Mouse (Mus musculus) frontal cortex, postnatal 10 days (tissue): ENCODE data around the gene Klhl29.

ENCODE experiments used
- DNase-seq, 2 experiments: peaks; one replicate each; pipeline ENCODE4 v3.0.0; 2022; ENCODE audit warnings: low spot score in 2 of 2, mixed read lengths in 1 of 2

The Klhl29 gene

DNA sequence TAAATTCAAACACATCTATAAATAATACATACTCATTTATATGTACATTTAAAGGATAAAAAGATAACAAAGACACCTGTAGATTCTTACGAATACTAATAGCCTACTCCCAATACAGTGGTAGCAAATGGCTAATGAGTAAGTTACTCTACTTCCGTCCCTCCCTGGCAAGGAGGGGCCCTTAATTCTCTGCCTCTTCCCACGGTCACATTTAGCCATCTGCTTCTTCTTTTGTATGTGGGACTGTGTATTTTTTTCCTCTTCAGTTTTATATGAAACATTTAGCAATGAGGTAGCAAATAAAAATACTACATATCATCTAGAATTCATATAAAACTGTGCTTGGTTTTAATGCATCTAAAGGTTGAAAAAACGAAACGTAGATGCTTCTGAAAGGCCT, 73.6 kb downstream of the Klhl29 start:
- no peak for DNase-seq

GRCm38 (mm10) chr12:5296422-5296821, 79.1 kb downstream of the Klhl29 start:
- DNase-seq: no peak

DNA sequence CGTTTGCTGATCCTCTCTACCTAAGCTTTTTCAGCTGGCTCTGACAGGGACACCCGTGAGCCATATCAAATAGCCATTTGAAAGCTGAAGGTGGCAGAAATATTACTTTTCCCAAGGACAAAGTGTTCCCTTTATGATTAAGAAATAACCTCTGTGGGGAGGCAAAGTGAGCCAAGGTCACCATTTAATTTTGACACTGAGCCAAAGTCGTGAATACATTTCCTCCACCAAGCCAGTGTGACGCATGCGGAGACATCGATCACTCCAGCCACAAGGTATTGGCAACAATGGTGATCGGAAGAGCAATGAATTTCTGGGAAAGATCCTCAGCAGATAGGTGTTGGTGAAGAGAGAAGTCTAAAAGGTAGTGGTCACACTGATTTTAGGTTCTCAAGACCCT, 83.2 kb downstream of the Klhl29 start:
- DNase-seq: no peak

GRCm38 (mm10) chr12:5285579-5285978, 89.9 kb downstream of the Klhl29 start:
- DNase-seq: no peak

DNA sequence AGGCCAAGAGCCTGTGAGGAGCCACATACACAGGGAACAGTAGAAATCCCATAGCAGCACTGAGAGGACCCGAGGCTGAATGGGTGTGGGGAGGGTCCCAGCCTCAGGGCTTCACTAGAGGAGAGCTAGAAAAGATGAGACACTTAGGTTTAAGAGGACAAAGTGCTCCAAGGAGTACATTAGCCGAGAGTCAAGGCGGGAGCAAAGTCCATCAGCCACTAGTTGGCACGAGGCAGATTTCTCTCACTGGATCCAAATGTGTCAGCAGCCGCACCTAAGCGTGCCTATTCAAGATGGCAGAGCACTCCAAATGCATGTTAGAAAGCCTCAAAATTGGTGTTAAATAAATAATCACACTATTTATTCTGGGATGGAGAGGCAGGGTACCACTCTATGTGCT, 90.5 kb downstream of the Klhl29 start:
- DNase-seq: no peak

DNA sequence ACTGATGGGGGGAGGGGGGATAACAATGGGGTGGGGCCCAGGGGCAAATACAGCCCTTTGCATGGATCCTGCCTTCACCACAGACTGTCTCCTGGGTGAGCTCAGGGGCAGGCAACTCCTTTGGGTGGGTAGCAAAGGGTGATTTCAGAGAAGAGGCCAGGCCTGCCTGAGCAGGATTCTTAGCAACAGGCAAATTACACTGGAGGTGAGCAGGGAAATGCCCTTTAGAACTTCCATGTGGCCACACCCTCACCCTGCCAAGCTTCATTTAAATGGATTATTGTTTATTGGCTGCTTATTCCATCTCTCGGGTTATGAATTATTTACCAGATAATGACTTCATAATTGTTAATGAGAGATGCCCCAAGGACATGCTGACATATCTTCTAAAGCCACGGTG, 91.8 kb downstream of the Klhl29 start:
- DNase-seq: no peak

DNA sequence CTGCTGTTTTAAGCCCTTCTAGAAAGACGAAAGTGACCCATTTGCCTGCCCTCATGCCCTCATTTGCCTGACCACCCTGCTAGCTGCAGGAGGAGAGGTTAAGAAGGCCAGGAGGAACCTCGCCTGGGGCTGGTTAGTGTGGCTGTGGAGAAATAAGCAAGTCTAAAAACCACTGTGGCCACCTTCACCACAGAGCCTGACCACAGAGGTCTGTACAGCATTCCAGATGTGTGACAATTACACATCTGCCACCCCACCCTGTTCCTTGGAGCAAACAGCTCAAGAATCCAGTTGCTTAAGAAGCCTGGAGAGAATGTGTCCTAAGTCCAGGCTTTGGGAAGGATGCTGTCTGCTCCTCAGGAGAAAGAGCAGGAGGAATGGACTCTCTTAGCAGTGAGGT, 92.9 kb downstream of the Klhl29 start:
- no peak for DNase-seq

GRCm38 (mm10) chr12:5279873-5280272, 95.6 kb downstream of the Klhl29 start:
- no peak for DNase-seq

GRCm38 (mm10) chr12:5277028-5277427, 98.5 kb downstream of the Klhl29 start:
- no peak for DNase-seq

DNA sequence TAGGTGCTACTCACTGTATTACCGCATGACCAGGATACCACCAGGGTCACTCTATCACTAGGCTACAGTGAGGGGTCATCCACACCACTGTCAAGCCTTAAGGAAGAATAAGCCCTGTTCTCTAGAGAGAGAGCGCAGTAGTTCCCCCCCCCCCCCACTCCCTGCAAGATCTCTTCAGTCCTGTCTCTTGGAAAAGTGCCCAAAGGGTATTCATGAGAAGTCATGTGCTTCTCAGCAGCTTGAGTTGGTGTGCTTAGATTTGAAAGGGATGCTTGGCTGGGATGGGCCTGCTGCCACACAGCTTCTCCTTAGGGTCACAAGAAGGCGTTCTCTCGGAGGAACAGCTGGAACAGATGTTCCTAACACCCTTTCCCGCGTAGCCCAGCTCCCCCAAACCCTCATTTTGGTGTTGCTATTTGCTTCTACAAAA, 100.0 kb downstream of the Klhl29 start:
- no peak for DNase-seq

DNA sequence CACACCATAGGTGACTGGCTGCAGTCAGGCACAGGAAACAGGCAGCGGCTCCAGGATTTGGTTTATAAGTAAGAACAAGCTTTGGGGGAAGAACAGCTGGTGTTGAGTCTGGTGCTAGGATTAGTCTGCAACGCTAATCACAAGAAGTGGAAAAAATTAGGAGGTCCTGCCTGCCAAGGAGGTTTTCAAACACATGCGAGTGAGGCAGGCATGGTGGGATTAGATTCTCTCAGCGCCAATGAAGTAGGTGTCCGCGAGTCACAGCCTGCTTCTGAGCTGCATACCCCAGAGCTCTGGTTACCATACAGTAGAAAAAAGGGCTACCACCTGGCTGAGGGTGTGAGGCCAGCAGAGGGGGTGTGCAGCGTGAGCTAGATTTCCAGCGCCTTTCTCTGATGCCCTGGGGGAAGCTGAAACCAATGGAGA, 101.0 kb downstream of the Klhl29 start:
- no peak for DNase-seq

- no peak for DNase-seq
Measured at GRCm38 (mm10) chr12:5273316-5274047, 102.0 kb downstream of the Klhl29 start.

DNA sequence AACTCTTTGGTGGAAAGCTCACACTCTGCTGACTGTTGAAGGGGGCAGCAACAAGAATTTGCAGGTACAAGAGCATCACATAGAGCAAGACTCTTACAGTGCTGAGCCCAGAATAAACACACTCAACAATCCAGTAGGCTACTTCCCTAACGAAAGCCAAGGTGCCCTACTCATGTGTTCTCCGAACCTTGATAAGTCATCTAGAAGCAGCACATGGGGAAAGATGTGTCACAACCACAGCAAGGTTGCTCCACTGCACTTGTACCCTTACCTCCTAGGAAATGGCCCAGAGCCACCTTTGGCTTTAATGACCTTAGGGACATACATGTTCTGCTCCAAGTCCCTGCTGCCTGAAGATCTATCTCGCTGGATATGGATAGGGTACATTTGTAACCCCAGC, 105.0 kb downstream of the Klhl29 start:
- no peak for DNase-seq

DNA sequence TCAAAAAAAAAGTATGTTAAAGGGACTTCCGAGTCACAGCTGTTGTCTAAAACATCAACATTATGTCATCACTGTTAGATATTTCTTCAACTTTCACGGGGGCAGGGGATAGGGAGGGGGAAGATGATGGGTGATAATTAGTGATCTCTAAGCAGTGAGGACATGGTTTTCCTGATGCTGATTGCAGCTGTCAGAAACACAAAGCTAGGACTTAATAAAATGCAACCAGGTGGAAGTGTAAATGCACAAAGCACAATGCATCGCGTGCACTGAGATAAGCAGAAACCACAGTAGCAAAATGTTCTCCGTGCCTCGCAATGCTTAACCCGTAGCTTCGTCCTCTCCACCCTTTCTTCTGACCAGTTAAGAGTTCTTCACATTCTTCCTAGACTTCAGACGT, 105.5 kb downstream of the Klhl29 start:
- no peak for DNase-seq

DNA sequence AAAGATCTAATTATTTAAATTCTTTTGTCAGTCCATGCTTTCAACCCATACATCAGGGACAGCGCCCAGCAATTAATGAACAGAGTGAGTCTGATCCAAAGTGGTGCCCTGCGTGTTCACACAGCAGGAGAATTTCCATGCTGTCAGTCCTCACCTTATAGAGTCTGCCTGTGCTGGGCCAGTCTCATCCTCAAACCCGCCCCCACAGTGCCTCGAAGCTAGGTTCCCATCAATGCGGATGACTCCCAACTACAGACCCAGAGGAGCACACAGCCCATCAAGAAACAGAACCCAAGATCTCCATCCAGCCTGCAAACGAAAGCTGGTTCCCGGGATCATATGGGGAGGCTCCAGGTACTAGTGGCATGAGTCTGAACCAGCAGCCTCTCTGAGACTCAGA, 106.4 kb downstream of the Klhl29 start:
- no peak for DNase-seq

DNA sequence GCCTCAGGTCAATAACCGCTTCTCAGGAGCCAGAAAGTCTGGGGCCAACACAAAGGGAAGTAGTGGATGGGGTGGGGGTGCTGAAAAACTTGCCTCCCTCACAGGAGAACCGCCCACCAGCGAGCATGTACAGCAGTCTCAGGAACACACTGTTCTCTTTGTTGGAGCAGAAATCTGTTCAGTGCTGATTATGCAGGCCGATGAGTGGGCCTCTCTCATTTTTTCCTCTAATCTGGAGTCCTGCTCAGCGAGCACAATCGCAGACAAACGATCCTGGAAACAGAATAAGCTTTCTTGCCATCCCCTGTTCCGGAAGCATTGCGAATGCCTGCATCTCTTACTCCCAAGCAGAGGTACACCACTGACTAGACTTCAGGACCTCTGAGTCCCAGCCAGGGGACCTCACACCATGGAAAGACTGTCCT, 107.3 kb downstream of the Klhl29 start:
- peak in 1 of 2 experiments; percentile 65 for DNase-seq

- no peak for DNase-seq
Measured at GRCm38 (mm10) chr12:5267271-5268187, 108.0 kb downstream of the Klhl29 start.

GRCm38 (mm10) chr12:5266773-5267172, 108.7 kb downstream of the Klhl29 start:
- no peak for DNase-seq

- no peak for DNase-seq
Measured at GRCm38 (mm10) chr12:5261476-5261875, 114.0 kb downstream of the Klhl29 start.

DNA sequence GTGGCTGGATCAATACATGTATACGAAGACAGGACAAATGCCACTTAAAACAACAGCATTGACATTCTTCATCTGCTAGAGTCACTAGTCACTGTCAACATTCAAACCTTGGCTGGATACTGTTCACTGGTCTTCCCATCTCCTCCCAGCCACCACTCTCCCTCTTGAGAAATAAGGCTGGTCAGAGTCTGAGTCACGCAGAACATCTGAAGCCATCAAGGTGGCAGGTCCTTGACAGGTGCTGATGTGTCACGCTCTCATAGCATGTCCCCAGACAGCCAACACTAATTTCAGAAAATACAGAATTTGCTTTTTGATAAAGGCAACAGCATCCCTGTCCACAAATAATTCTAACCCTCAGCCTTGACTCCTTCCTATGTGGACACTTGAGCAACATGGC, 116.7 kb downstream of the Klhl29 start:
- DNase-seq: no peak

- DNase-seq: no peak
Measured at GRCm38 (mm10) chr12:5257174-5257573, 118.3 kb downstream of the Klhl29 start.

GRCm38 (mm10) chr12:5255079-5255478, 120.4 kb downstream of the Klhl29 start:
- DNase-seq: no peak
